Comparison of ENCODE assay signal across 23 mouse cellular contexts in the genomic region with DNA sequence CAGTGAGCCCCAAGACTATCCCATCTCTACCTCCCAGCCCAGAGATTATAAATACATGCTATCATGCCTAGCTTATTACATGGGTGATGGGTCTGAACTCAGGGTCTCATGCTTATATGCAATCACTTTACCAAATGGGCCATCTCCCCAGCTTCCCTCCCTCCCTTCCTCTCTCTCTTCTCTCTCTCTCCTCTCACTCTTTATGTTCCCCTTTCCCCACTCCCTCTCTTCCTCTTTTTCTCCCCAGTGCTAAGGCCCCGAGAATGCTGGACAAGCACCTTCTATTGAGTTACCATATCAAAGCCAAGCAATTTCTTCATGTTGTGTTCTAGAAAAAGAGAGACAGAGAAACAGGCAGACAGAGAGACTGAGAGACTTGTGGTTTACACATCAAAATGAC.
"Had no signal": no experiment of that assay in that cellular context is flagged by ENCODE, and none has a peak within 500 bp of the region (broad histone marks: within the 10 kb centered on the region; RNA-seq: fewer than 3 reads in every experiment).

No protein-coding gene starts in this region.

- H3K27me3 ChIP-seq: limb, embryonic 12.5 days; limb, embryonic 15.5 days; liver, embryonic 12.5 days; liver, embryonic 15.5 days; lung, embryonic 15.5 days; midbrain, embryonic 13.5 days had no signal

- ATAC-seq: liver, embryonic 12.5 days; midbrain, embryonic 13.5 days had no signal

- H3K36me3 ChIP-seq: limb, embryonic 12.5 days; limb, embryonic 15.5 days; liver, embryonic 12.5 days; liver, embryonic 15.5 days; lung, embryonic 15.5 days; midbrain, embryonic 13.5 days had no signal

- H3K4me1 ChIP-seq: limb, embryonic 15.5 days; liver, embryonic 12.5 days; liver, embryonic 15.5 days; lung, embryonic 15.5 days; midbrain, embryonic 13.5 days had no signal

- H3K4me3 ChIP-seq: layer of hippocampus, adult 2 months; left cerebral cortex, adult 2 months; limb, embryonic 12.5 days; limb, embryonic 15.5 days; liver, embryonic 12.5 days; liver, embryonic 15.5 days; lung, embryonic 15.5 days; midbrain, embryonic 13.5 days had no signal

- H3K9me3 ChIP-seq: limb, embryonic 12.5 days; limb, embryonic 15.5 days; liver, embryonic 12.5 days; liver, embryonic 15.5 days; lung, embryonic 15.5 days; midbrain, embryonic 13.5 days had no signal

- H3K27ac ChIP-seq: kidney, postnatal 0 days; layer of hippocampus, adult 2 months; left cerebral cortex, adult 2 months; limb, embryonic 12.5 days; limb, embryonic 15.5 days; liver, embryonic 12.5 days; liver, embryonic 15.5 days; lung, embryonic 15.5 days; midbrain, embryonic 13.5 days; stomach, postnatal 0 days had no signal

- DNase-seq: kidney, adult 2 months; kidney, postnatal 25 days; layer of hippocampus, adult 9-11 months; left cerebral cortex, postnatal 4 days; lung, adult 18-20 months; lung, postnatal 10 days; lung, postnatal 36 days; right cerebral cortex, adult 18-20 months; right cerebral cortex, postnatal 14 days; right cerebral cortex, postnatal 4 days; thymus, adult 2 months; thymus, postnatal 14 days; thymus, postnatal 4 days had no signal
